Mouse (Mus musculus): ENCODE data around the gene 2310039H08Rik.

DNA sequence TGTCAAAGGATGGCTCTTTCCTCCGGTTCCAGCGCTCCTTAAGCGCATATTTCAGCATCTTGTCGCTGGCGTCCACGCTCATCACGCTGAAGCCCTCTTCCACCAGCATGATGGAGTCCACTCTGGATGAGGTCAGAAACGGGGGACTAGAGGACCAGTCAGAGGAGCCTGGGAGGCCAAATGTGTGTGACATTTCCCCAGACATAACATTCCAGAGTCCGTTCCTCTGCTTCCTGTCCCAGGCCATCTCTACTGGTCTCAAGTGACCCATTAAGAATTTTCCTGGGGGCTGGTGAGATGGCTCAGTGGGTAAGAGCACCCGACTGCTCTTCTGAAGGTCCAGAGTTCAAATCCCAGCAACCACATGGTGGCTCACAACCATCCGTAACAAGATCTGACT is 45.2 kb upstream of the 2310039H08Rik start:
- TF ChIP-seq EP300 (IDR thresholded peaks at IDR 0.05; ENCODE audit: insufficient read depth, low read depth, low read length) (no peak), POLR2A (IDR thresholded peaks at IDR 0.05; ENCODE audit: insufficient read depth, low read depth, low read length) (no peak)

Data from heart, adult 2 months (tissue).